In genomic region chr2:153345454-153346220, GRCm38 (mm10) we compare ENCODE assay signal across 7 mouse cellular contexts. TPM values are rescaled to one million over a fixed set of nuclear protein-coding genes. Genes with fewer than 3 reads are reported as not detected.
DNase-seq lines count a peak whose midpoint lies in the region; ATAC-seq lines count a peak whose summit lies in the region.

Gene Asxl1, plus strand, starts transcription at chr2:153345829.

- peak within 1 kb of the TSS; percentile 93 for H3K9ac ChIP-seq in intestine, embryonic 16.5 days (ENCODE audit: low read depth, low read length)
- peak within 1 kb of the TSS; percentile 91 for H3K9ac ChIP-seq in midbrain, embryonic 11.5 days (ENCODE audit: low read length)

- WGBS in intestine, embryonic 16.5 days: under 1% methylated on average over 64 of the region's 79 CpGs
- under 1% methylated on average over 79 of the region's 79 CpGs for WGBS in midbrain, embryonic 11.5 days

- no peaks in the 10 kb centered on the region for H3K36me3 ChIP-seq in intestine, embryonic 16.5 days (ENCODE audit: control insufficient read depth, insufficient read depth, low read length)
- no peaks in the 10 kb centered on the region for H3K36me3 ChIP-seq in midbrain, embryonic 11.5 days (ENCODE audit: control insufficient read depth, insufficient read depth, low read length)

- peak within 1 kb of the TSS; percentile 92 for H3K4me3 ChIP-seq in intestine, embryonic 16.5 days (ENCODE audit: low read length)
- peak within 1 kb of the TSS; percentile 96 for H3K4me3 ChIP-seq in midbrain, embryonic 11.5 days (ENCODE audit: low read depth, low read length)

- intact Hi-C loops in left cerebral cortex, postnatal 36 days (cut with DNase I): loop anchor here (2.0 to 5.0 kb wide), 2 partner anchors 97 to 105 kb away; partner anchors contain the start of genes Plagl2 and Pofut1

- H3K27me3 ChIP-seq in intestine, embryonic 16.5 days (replicated peaks; ENCODE audit: control insufficient read depth, insufficient read depth, low read length): no peaks in the 10 kb centered on the region
- H3K27me3 ChIP-seq in midbrain, embryonic 11.5 days (ENCODE audit: control insufficient read depth, insufficient read depth, low read length): no peaks in the 10 kb centered on the region

- ATAC-seq in intestine, embryonic 16.5 days: peak; percentile 96
- peak; percentile 98 for ATAC-seq in midbrain, embryonic 11.5 days (ENCODE audit: low FRiP score)

- H3K4me1 ChIP-seq in intestine, embryonic 16.5 days (ENCODE audit: control insufficient read depth, insufficient read depth, low read length): peaks cover 34% of the 10 kb centered on the region
- H3K4me1 ChIP-seq in midbrain, embryonic 11.5 days (ENCODE audit: control insufficient read depth, insufficient read depth, low read length): peaks cover 26% of the 10 kb centered on the region

- H3K27ac ChIP-seq in intestine, embryonic 16.5 days (ENCODE audit: low read length): peak within 1 kb of the TSS; percentile 99
- H3K27ac ChIP-seq in midbrain, embryonic 11.5 days (ENCODE audit: low read depth, low read length): peak within 1 kb of the TSS; percentile 91

- peak; percentile 98 for DNase-seq in adrenal gland, adult 8-10 months
- peak; percentile 99 for DNase-seq in embryo, embryonic 9.5 days (ENCODE audit: extremely low spot score)
- peak; percentile 90 to 96 for DNase-seq in gastrocnemius, postnatal 4 days (ENCODE audit: low spot score in 2 of 2)
- peak; percentile 95 for DNase-seq in left cerebral cortex, postnatal 36 days (ENCODE audit: low spot score in 2 of 2)
- peak; percentile 98 for DNase-seq in midbrain, embryonic 11.5 days (ENCODE audit: low spot score, missing footprints)
- DNase-seq in skeletal muscle tissue, adult 2 months (ENCODE audit: low read depth, low spot score): peak; percentile 98

- H3K9me3 ChIP-seq in intestine, embryonic 16.5 days (ENCODE audit: control insufficient read depth, low read length): no peaks in the 10 kb centered on the region
- no peaks in the 10 kb centered on the region for H3K9me3 ChIP-seq in midbrain, embryonic 11.5 days (ENCODE audit: control insufficient read depth, low read length)

- peak within 1 kb of the TSS; percentile 69 for H3K4me2 ChIP-seq in intestine, embryonic 16.5 days (ENCODE audit: low read depth, low read length)
- peak within 1 kb of the TSS; percentile 75 for H3K4me2 ChIP-seq in midbrain, embryonic 11.5 days

RNA-seq across cellular contexts. Expression of gene Asxl1, which starts in this region (rescaled TPM):
- total RNA-seq in adrenal gland, adult 8-10 months (2022): 10 to 100 TPM; 31.1 to 39.8 (median 33.2) TPM
- total RNA-seq in gastrocnemius, postnatal 4 days (2021): 10 to 100 TPM; 27.1 to 28.9 TPM
- 6.8 and 6.9 TPM in 2 replicates for polyA plus RNA-seq in intestine, embryonic 16.5 days (2015; fragmentation: Nextera tagmentation; extraction: Ambion mirVana)
- 10 to 100 TPM; 34.3 to 36.7 TPM for total RNA-seq in left cerebral cortex, postnatal 36 days (2021)
- 19.6 TPM in 2 replicates for polyA plus RNA-seq in midbrain, embryonic 11.5 days (2014; fragmentation: Nextera tagmentation; extraction: Ambion mirVana)

Comparison
In these comparisons a context has a peak if more than half of its experiments do, and no peak if none do; other contexts are left out.
1. Peak in every context shown above with its lines: DNase-seq, ATAC-seq, H3K4me3 ChIP-seq and H3K27ac ChIP-seq.